Mouse (Mus musculus): ENCODE results near the gene Gsap.
"Not testable (repeated sequence)": the region's sequence is repeated elsewhere in the genome, so short reads cannot be mapped to it uniquely, and the experiment has no call there.

The Gsap gene

GRCm38 (mm10) chr5:21170898-21171297, 15.2 kb upstream of the Gsap start:
- Histone ChIP-seq H3K9me3 (ENCODE audit: low read length) (no peaks in the 10 kb centered on the region), H3K36me3 (ENCODE audit: insufficient read depth, low read length) (no peaks in the 10 kb centered on the region), H3K4me1 (replicated peaks; ENCODE audit: low read depth, low read length) (peaks cover 4% of the 10 kb centered on the region; the same call in 1 of the 2 replicates), H3K27me3 (ENCODE audit: insufficient read depth, low read length) (peaks cover 4% of the 10 kb centered on the region; the same call in 1 of the 2 replicates), H3K4me3 (replicated peaks; ENCODE audit: low read length) (no peak overlapping the region)
- TF ChIP-seq NANOG (IDR thresholded peaks at IDR 0.05; ENCODE audit: borderline replicate concordance, low read length) (no peak), CTCF (conservative IDR thresholded peaks at IDR 0.05; ENCODE audit: low read length) (no peak), POU5F1 (IDR thresholded peaks at IDR 0.05; ENCODE audit: borderline replicate concordance, low read length) (no peak)

- no peak overlapping the region for H3K4me3 ChIP-seq (replicated peaks; ENCODE audit: low read length)
- H3K36me3 ChIP-seq (ENCODE audit: insufficient read depth, low read length): no peaks in the 10 kb centered on the region
- peaks cover 4% of the 10 kb centered on the region; the same call in 1 of the 2 replicates for H3K4me1 ChIP-seq (replicated peaks; ENCODE audit: low read depth, low read length)
- H3K27me3 ChIP-seq (ENCODE audit: insufficient read depth, low read length): peaks cover 4% of the 10 kb centered on the region; the same call in 1 of the 2 replicates
- no peak for TF ChIP-seq POU5F1 (IDR thresholded peaks at IDR 0.05; ENCODE audit: borderline replicate concordance, low read length)
- TF ChIP-seq CTCF (conservative IDR thresholded peaks at IDR 0.05; ENCODE audit: low read length): no peak
- no peak for TF ChIP-seq NANOG (IDR thresholded peaks at IDR 0.05; ENCODE audit: borderline replicate concordance, low read length)
- H3K9me3 ChIP-seq (ENCODE audit: low read length): no peaks in the 10 kb centered on the region
Observed at GRCm38 (mm10) chr5:21171336-21171735, 14.7 kb upstream of the Gsap start.

GRCm38 (mm10) chr5:21172316-21172715, 13.7 kb upstream of the Gsap start:
- peaks cover 4% of the 10 kb centered on the region; the same call in 1 of the 2 replicates for H3K4me1 ChIP-seq (replicated peaks; ENCODE audit: low read depth, low read length)
- H3K9me3 ChIP-seq (ENCODE audit: low read length): 0 out of 2 replicates have a peak, but pooled peaks cover 2% of the 10 kb centered on the region
- H3K36me3 ChIP-seq (ENCODE audit: insufficient read depth, low read length): no peaks in the 10 kb centered on the region
- TF ChIP-seq NANOG (IDR thresholded peaks at IDR 0.05; ENCODE audit: borderline replicate concordance, low read length): no peak
- no peak for TF ChIP-seq POU5F1 (IDR thresholded peaks at IDR 0.05; ENCODE audit: borderline replicate concordance, low read length)
- TF ChIP-seq CTCF (conservative IDR thresholded peaks at IDR 0.05; ENCODE audit: low read length): no peak
- H3K4me3 ChIP-seq (replicated peaks; ENCODE audit: low read length): no peak overlapping the region
- H3K27me3 ChIP-seq (ENCODE audit: insufficient read depth, low read length): peaks cover 4% of the 10 kb centered on the region; the same call in 1 of the 2 replicates

- no peak overlapping the region for H3K4me3 ChIP-seq (replicated peaks; ENCODE audit: low read length)
- H3K36me3 ChIP-seq (ENCODE audit: insufficient read depth, low read length): no peaks in the 10 kb centered on the region
- no peak for TF ChIP-seq CTCF (conservative IDR thresholded peaks at IDR 0.05; ENCODE audit: low read length)
- TF ChIP-seq NANOG (IDR thresholded peaks at IDR 0.05; ENCODE audit: borderline replicate concordance, low read length): no peak
- TF ChIP-seq POU5F1 (IDR thresholded peaks at IDR 0.05; ENCODE audit: borderline replicate concordance, low read length): no peak
- H3K9me3 ChIP-seq (ENCODE audit: low read length): peaks cover 9% of the 10 kb centered on the region; the same call in 1 of the 2 replicates
- peaks cover 1% of the 10 kb centered on the region; the same call in 1 of the 2 replicates for H3K4me1 ChIP-seq (replicated peaks; ENCODE audit: low read depth, low read length)
- peaks cover 4% of the 10 kb centered on the region; the same call in 1 of the 2 replicates for H3K27me3 ChIP-seq (ENCODE audit: insufficient read depth, low read length)
Observed at GRCm38 (mm10) chr5:21175132-21176112, 10.6 kb upstream of the Gsap start.

GRCm38 (mm10) chr5:21179496-21179895, 6.6 kb upstream of the Gsap start:
- TF ChIP-seq NANOG (IDR thresholded peaks at IDR 0.05; ENCODE audit: borderline replicate concordance, low read length): no peak
- no peak for TF ChIP-seq CTCF (conservative IDR thresholded peaks at IDR 0.05; ENCODE audit: low read length)
- no peak for TF ChIP-seq POU5F1 (IDR thresholded peaks at IDR 0.05; ENCODE audit: borderline replicate concordance, low read length)
- Histone ChIP-seq H3K36me3 (ENCODE audit: insufficient read depth, low read length) (no peaks in the 10 kb centered on the region), H3K27me3 (ENCODE audit: insufficient read depth, low read length) (no peaks in the 10 kb centered on the region), H3K9me3 (ENCODE audit: low read length) (peaks cover 25% of the 10 kb centered on the region), H3K4me3 (replicated peaks; ENCODE audit: low read length) (no peak overlapping the region), H3K4me1 (replicated peaks; ENCODE audit: low read depth, low read length) (no peaks in the 10 kb centered on the region; the same call in 1 of the 2 replicates)

- H3K27me3 ChIP-seq (ENCODE audit: insufficient read depth, low read length): peaks cover 18% of the 10 kb centered on the region
- peaks cover 13% of the 10 kb centered on the region; the same call in 1 of the 2 replicates for H3K4me1 ChIP-seq (replicated peaks; ENCODE audit: low read depth, low read length)
- H3K9me3 ChIP-seq (ENCODE audit: low read length): peaks cover 22% of the 10 kb centered on the region
- H3K4me3 ChIP-seq (replicated peaks; ENCODE audit: low read length); H3K36me3 ChIP-seq (ENCODE audit: insufficient read depth, low read length): not testable (repeated sequence)
Observed at GRCm38 (mm10) chr5:21183046-21183445, 3.0 kb upstream of the Gsap start.

- TF ChIP-seq POU5F1 (IDR thresholded peaks at IDR 0.05; ENCODE audit: borderline replicate concordance, low read length) (no peak), NANOG (IDR thresholded peaks at IDR 0.05; ENCODE audit: borderline replicate concordance, low read length) (no peak), CTCF (conservative IDR thresholded peaks at IDR 0.05; ENCODE audit: low read length) (no peak)
Observed at GRCm38 (mm10) chr5:21186821-21187220, 766 bp downstream of the Gsap start.

GRCm38 (mm10) chr5:21188435-21188834, 2.4 kb downstream of the Gsap start:
- Histone ChIP-seq H3K4me1 (replicated peaks; ENCODE audit: low read depth, low read length) (peaks cover 14% of the 10 kb centered on the region; the same call in 1 of the 2 replicates), H3K9me3 (ENCODE audit: low read length) (peaks cover 7% of the 10 kb centered on the region; the same call in 1 of the 2 replicates), H3K27me3 (ENCODE audit: insufficient read depth, low read length) (peaks cover 18% of the 10 kb centered on the region), H3K36me3 (ENCODE audit: insufficient read depth, low read length) (no peaks in the 10 kb centered on the region), H3K4me3 (replicated peaks; ENCODE audit: low read length) (no peak overlapping the region)
- TF ChIP-seq NANOG (IDR thresholded peaks at IDR 0.05; ENCODE audit: borderline replicate concordance, low read length) (no peak), CTCF (conservative IDR thresholded peaks at IDR 0.05; ENCODE audit: low read length) (no peak), POU5F1 (IDR thresholded peaks at IDR 0.05; ENCODE audit: borderline replicate concordance, low read length) (no peak)

More at GRCm38 (mm10) chr5:21186821-21187220, 766 bp downstream of the Gsap start:
- Histone ChIP-seq H3K27me3 (ENCODE audit: insufficient read depth, low read length) (peaks cover 18% of the 10 kb centered on the region), H3K4me1 (replicated peaks; ENCODE audit: low read depth, low read length) (peaks cover 14% of the 10 kb centered on the region; the same call in 1 of the 2 replicates), H3K9me3 (ENCODE audit: low read length) (peaks cover 14% of the 10 kb centered on the region), H3K4me3 (replicated peaks; ENCODE audit: low read length) (peak overlapping the region; percentile 76; the same call in 1 of the 2 replicates), H3K36me3 (ENCODE audit: insufficient read depth, low read length) (no peaks in the 10 kb centered on the region)
